Comparison of ENCODE assay signal across 16 mouse cellular contexts in the genomic region with DNA sequence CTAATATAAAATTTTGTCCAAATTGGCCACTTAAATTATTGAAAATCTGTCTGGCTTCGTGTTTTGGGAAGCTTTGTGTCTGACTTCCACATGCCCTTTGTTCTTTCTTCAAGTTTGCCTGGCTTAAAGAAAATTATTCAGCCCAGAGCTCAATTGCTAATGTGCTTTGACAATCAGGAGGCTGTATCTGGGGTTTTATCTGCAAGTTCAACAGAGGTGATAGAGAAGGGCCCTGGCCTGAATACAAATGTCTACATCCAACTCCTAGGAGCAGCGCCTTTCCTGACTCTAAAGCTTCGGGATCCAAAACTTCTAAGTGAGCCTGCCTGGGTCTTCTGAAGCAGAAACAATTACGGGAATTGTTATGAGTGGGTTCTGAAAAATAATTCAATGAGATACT.
"Had no signal": no experiment of that assay in that cellular context is flagged by ENCODE, and none has a peak within 500 bp of the region (broad histone marks: within the 10 kb centered on the region; RNA-seq: fewer than 3 reads in every experiment).

No protein-coding gene starts in this region.

- H3K4me1 ChIP-seq: liver, embryonic 12.5 days; neural tube, embryonic 13.5 days; neural tube, embryonic 15.5 days had no signal

- H3K36me3 ChIP-seq: liver, embryonic 12.5 days; neural tube, embryonic 13.5 days; neural tube, embryonic 15.5 days had no signal

- DNase-seq: lung, adult 18-20 months; lung, embryonic 14.5 days; lung, postnatal 10 days; lung, postnatal 4 days; right cerebral cortex, adult 18-20 months; right cerebral cortex, postnatal 25 days; right cerebral cortex, postnatal 4 days; spleen, adult 18-20 months; thymus, adult 18-20 months; thymus, postnatal 14 days; thymus, postnatal 36 days had no signal

- H3K27ac ChIP-seq: liver, embryonic 12.5 days; liver, embryonic 14.5 days; neural tube, embryonic 13.5 days; neural tube, embryonic 15.5 days had no signal

- H3K4me2 ChIP-seq: liver, embryonic 12.5 days; lung, embryonic 14.5 days; neural tube, embryonic 13.5 days; neural tube, embryonic 15.5 days had no signal

- H3K9me3 ChIP-seq: liver, embryonic 12.5 days; neural tube, embryonic 13.5 days; neural tube, embryonic 15.5 days had no signal

- H3K4me3 ChIP-seq: liver, embryonic 12.5 days; myocyte; neural tube, embryonic 13.5 days; neural tube, embryonic 15.5 days had no signal

- ATAC-seq: liver, embryonic 12.5 days had no signal

- H3K9ac ChIP-seq: liver, embryonic 12.5 days; liver, embryonic 14.5 days; lung, embryonic 14.5 days; neural tube, embryonic 13.5 days; neural tube, embryonic 15.5 days had no signal

- H3K27me3 ChIP-seq: liver, embryonic 12.5 days; neural tube, embryonic 13.5 days; neural tube, embryonic 15.5 days had no signal
